Mouse (Mus musculus) bone marrow, adult 2 months (tissue): ENCODE measurements around the gene Supt5. TPM values are rescaled to one million over a fixed set of nuclear protein-coding genes. Genes with fewer than 3 reads are reported as not detected.
A peak's percentile ranks its signal among the peaks of the same experiment; 100 is the strongest.

Source experiments
- H3K27ac ChIP-seq: fragments of 200-500 bp; 2 replicates; pipeline ENCODE4 v1.5.1; 2012; ENCODE audit warnings: low read depth, mild to moderate bottlenecking, control low read depth, inconsistent platforms, low read length; ENCODE audit not compliant: control insufficient read depth, poor library complexity, insufficient read depth
- H3K4me1 ChIP-seq: fragments of 200-500 bp; 2 replicates; pipeline ENCODE4 v1.6.1; 2011; ENCODE audit warnings: low read length; ENCODE audit not compliant: control insufficient read depth, insufficient read depth
- H3K4me3 ChIP-seq: fragments of 200-500 bp; replicated peaks from 2 replicates; pipeline ENCODE3; 2011; ENCODE audit warnings: mild to moderate bottlenecking, low read depth, low read length, control low read depth; ENCODE audit not compliant: control insufficient read depth
- CTCF ChIP-seq: fragments of 200-500 bp; IDR thresholded peaks from 2 replicates; pipeline ENCODE4 v1.5.1; 2011; ENCODE audit warnings: low read length, control low read depth; ENCODE audit not compliant: control insufficient read depth, insufficient read depth
- POLR2A ChIP-seq: fragments of 200-500 bp; IDR thresholded peaks from 2 replicates; pipeline ENCODE4 v1.6.1; 2011; ENCODE audit warnings: low read depth, mild to moderate bottlenecking, control low read depth, low read length, borderline replicate concordance; ENCODE audit not compliant: control insufficient read depth
- WGBS: fragments of 180-500 bp; shearing (Covaris S2); methylation state at CpG from one replicate; pipeline ENCODE4 v1.1.7; 2018; 5-methylcytosine and 5-hydroxymethylcytosine counted together
- polyA plus RNA-seq: library from polyadenylated mRNA; stranded (reverse); fragments of >200 nt; gene quantifications from 2 replicates; pipeline ENCODE4 v1.2.4, GENCODE M21; 2011; ENCODE audit warnings: low replicate concordance; ENCODE audit not compliant: missing spikeins, insufficient read depth, insufficient read length

Gene Supt5
- polyA plus RNA-seq, 1 experiment: 77.1 TPM

DNA sequence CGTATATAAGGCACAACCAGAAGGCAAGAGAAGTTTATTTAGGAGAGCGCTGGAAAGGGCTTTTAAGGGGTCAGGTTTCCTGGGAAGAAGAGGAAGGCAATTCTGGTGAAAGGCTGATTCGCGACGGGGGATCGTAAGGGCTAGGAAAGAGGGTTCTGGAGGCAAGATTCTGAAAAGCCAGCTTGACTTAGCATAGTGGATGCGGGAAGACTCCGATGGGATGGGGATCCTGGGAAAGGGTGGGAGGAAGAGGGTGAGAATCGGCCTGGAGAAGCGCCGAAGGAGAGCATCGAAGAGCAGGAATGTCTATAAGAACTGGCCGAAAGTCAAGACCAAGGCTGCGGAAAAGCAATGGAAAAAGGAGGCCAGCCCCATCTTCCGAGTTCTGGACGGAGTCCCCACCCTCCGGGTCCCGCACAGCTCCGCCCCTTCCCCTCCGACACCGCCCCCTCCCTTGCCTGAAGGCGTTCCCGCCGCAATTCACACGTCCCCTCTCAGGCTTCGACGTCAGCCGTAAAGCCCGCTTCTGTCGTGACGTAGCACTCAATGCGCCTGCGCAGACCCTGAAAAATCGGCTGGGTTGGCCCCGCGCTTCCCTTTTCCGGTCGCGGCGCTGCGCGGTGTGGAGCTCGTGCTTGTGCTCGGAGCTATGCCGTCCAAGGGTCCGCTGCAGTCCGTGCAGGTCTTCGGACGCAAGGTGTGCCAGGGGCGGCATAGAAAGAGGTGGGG lies 11.8 kb upstream of the Supt5 start, which contains the start of gene Rps16:
Gene Rps16 (plus strand): TSS at position 498 of the 729 bp plus-strand sequence.
- 1% methylated on average over 50 of the region's 50 CpGs for WGBS
- TF ChIP-seq POLR2A (peak; percentile 58; the same call in 1 of the 2 replicates), CTCF (no peak)
- H3K4me3 ChIP-seq: peak within 1 kb of the TSS; percentile 76
- no peaks in the 10 kb centered on the region for H3K4me1 ChIP-seq
- H3K27ac ChIP-seq: peak within 1 kb of the TSS; percentile 56

DNA sequence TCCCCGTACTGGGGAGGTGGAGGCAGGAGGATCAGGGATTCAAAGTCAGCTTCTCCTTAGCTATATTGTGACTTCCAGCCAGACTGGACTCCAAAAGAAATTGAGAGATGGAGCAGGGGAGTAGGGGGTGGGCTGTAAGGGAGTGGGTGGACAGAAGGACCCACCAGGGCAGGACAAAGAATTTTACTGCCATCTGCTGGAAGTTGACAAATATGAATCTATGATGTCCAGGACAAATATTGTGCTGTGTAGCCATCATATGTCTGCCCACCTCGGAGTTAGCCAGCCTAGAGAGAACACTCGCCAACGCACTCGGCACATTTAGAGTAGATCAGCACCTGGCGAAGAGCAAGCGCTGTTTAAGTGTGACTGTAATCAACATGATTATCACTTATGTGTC lies 10.1 kb upstream of the Supt5 start:
- no peaks in the 10 kb centered on the region for H3K4me1 ChIP-seq
- H3K27ac ChIP-seq: no peak overlapping the region
- TF ChIP-seq CTCF (no peak), POLR2A (no peak)
- H3K4me3 ChIP-seq: no peak overlapping the region
- 76% methylated on average over 7 of the region's 7 CpGs for WGBS

DNA sequence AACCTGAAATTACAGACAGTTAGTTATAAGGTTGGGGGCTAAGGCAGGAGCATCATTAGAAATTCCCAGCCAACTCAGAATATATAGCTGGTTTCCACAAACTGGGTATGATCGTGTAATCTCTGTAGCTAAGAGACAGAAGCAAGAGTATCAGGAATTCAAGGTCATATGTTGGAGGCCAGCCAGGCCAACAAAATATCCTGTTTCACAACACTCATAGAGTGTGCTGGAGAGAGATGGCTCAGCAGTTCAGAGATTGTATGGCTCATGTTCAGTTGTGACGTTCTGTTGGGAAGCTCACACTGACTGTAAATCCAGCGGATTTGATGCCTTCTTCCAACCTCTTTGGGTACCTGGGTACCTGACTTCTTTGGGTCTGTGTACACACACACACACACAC lies 9.2 kb upstream of the Supt5 start:
- Histone ChIP-seq H3K4me3 (no peak overlapping the region), H3K4me1 (no peaks in the 10 kb centered on the region), H3K27ac (no peak overlapping the region; the same call in 1 of the 2 replicates)
- 26% methylated on average over 3 of the region's 3 CpGs for WGBS
- no peak for TF ChIP-seq CTCF
- no peak for TF ChIP-seq POLR2A

DNA sequence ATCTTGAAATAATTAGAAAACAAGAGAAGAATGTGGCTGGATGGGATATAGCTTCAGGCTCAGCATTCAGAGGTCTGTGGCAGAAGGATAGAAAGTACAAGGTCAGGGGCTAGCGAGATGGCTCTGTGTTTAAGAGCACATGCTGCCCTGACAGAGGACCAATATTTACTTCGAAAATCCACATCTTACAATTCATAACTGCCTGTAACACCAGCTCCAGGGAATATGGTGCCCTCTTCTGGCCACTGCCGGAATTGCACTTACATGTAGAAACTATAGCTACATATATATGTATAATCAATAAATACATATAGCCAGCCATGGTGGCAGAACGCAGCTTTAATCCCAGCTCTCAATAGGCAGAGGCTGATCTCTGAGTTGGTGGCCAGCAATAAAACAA lies 6.1 kb upstream of the Supt5 start:
- Histone ChIP-seq H3K27ac (no peak overlapping the region), H3K4me1 (no peaks in the 10 kb centered on the region), H3K4me3 (no peak overlapping the region)
- WGBS: 2% methylated on average over 4 of the region's 4 CpGs
- TF ChIP-seq CTCF (peak; percentile 58), POLR2A (no peak)

DNA sequence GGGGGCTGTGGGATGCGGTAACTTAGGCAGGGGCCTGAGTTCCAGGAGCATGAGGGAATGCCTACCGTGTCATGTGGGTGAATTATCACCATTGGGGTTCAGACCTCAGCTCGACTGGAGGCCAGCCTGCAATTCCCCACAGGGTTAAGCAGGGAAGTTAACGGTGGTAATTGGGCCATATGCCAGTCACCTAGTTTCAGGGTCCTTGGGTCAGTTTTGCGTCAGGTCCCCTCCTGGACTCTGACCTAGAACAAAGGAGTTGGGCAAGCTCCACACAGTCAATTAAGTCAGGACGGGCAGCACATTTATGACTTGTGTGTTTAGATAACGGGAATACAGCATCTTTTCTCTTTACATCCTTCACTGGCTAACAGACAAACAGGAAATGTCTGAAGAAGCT lies 2.8 kb upstream of the Supt5 start:
- Histone ChIP-seq H3K27ac (no peak overlapping the region), H3K4me3 (no peak overlapping the region), H3K4me1 (no peaks in the 10 kb centered on the region)
- TF ChIP-seq CTCF (no peak), POLR2A (no peak)
- WGBS: 63% methylated on average over 7 of the region's 7 CpGs

DNA sequence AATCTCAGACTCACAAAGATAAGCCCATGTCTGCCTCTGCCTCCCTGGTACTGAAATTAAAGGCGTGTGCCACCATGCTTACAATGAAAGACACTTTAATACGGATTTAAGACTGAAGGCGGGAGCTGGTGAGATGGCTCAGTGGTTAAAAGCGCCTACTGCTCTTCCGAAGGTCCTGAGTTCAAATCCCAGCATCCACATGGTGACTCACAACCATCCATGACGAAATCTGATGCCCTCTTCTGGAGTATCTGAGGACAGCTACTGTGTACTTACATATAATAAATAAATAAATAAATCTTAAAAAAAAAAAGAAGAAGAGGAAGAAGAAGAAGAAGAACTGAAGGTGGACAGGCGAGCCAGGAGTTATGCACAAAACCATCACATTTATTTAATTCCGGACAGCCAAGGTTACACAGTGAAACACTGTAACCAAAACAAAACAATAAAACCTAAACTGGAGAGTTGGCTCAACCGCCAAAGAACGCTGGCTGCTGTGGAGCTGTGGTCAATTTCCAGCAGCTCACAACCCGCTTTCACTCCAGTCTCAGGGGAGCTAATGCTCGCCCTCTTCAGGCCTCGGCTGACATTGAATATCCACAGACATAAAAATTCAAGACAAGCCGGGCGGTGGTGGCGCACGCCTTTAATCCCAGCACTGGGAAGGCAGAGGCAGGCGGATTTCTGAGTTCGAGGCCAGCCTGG lies 819 bp upstream of the Supt5 start:
- TF ChIP-seq CTCF (peak; percentile 51), POLR2A (no peak)
- Histone ChIP-seq H3K4me3 (peak overlapping the region; percentile 79), H3K27ac (peak overlapping the region; percentile 90), H3K4me1 (no peaks in the 10 kb centered on the region; the same call in 1 of the 2 replicates)
- WGBS: 15% methylated on average over 19 of the region's 19 CpGs

DNA sequence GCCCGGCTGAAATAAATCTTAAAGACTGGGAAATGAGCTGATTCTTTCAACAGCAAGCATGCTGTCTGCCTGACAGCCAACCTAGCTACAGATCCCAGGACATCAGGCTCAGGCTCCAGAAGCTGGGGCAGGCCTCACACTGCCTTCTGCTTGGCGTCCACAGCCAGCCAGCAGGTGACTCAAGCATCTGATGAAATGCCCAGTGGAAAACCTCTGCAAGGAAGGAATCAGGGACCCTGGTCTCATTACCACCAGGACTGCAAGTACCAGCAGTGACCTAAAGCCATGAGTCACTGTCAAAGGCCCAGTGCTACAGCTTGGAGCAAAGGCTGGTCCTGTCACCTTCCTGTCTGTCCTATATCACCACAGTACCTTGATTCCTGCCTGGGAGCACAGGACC lies 3.1 kb downstream of the Supt5 start:
- H3K4me1 ChIP-seq: no peaks in the 10 kb centered on the region; the same call in 1 of the 2 replicates
- WGBS: 76% methylated on average over 2 of the region's 2 CpGs
- H3K27ac ChIP-seq: no peak overlapping the region
- H3K4me3 ChIP-seq: no peak overlapping the region
- no peak for TF ChIP-seq POLR2A
- TF ChIP-seq CTCF: no peak

DNA sequence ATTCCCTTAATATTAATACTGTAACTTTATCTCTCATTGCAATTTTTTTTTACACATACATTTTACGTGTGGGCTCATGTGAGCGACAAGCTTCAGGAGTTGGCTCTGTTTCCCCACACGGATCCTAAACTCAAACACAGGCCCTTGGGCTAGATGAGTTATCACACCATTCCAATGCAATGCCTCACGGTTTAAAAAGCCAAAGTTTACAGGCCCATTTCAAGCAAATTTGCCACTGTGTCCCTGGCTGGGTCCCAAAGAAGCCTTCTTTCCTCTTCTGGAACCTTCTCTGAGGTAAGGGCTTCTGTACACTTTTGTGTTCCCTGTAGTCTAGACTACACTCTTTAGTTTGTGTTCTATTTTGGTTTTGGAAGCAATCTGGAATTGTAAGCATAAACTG lies 4.0 kb downstream of the Supt5 start:
- Histone ChIP-seq H3K27ac (no peak overlapping the region), H3K4me3 (no peak overlapping the region), H3K4me1 (no peaks in the 10 kb centered on the region; the same call in 1 of the 2 replicates)
- TF ChIP-seq CTCF (no peak), POLR2A (no peak)
- 87% methylated on average over 4 of the region's 4 CpGs for WGBS

DNA sequence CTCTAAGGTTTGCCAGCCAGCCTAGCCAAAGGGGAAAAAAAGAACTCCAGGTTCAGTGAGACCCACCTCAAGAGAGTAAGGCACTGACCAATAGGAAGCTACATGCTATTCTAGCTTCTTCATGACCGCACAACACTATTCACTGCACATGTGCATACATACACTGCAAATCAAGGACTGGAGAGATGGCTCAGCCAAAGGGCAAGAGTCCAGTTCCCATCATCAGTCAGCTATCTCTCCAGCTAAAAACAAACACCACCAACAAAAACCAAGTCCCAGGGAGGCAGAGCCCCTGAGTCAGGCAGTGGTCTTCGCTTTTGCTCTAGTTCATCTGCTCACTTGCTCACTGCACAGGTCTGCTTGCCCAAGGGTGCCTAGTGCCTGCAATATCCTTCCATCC lies 10.3 kb downstream of the Supt5 start:
- no peak for TF ChIP-seq CTCF
- no peak for TF ChIP-seq POLR2A
- Histone ChIP-seq H3K4me3 (no peak overlapping the region), H3K4me1 (no peaks in the 10 kb centered on the region), H3K27ac (no peak overlapping the region)
- WGBS: 98% methylated on average over 2 of the region's 2 CpGs
